Mouse (Mus musculus) layer of hippocampus, postnatal 25 days (tissue): ENCODE measurements at regions not wholly inside any gene's neighbourhood (a gene's known extent, or its start where the extent isn't known, plus 50 kb on each side); places are given as distances from the start of the nearest gene placed in this dataset.

Source experiments
- DNase-seq, 2 experiments: peaks; one replicate each; pipeline ENCODE4 v3.0.0; 2022; ENCODE audit warnings: mixed read lengths in 2 of 2, low spot score in 1 of 2; ENCODE audit errors: extremely low spot score in 1 of 2

GRCm38 (mm10) chr16:86067628-86068364 lies 166.2 kb upstream of the Adamts5 start:
- no peak for DNase-seq

DNA sequence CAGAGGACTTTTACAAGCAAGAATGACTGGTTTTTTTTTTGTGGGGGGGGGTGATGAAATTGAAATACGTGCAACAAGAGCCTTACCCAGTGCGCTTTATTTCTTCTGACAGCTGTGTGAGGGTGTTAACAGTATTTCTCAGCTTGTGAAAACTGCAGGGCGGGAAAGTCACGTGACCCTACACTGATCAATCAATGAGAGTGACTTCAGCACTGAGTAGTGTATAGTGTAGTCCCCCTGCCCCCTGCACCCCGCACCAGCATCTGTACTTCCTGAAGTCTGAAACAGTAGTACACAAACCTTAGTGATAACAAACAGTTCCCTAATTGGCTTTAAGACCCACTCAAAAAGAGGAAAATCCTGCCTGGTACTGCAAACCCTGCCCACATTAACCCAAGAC lies 158.5 kb upstream of the Adamts5 start:
- no peak for DNase-seq

GRCm38 (mm10) chr16:86044695-86045094 lies 143.1 kb upstream of the Adamts5 start:
- DNase-seq: no peak

DNA sequence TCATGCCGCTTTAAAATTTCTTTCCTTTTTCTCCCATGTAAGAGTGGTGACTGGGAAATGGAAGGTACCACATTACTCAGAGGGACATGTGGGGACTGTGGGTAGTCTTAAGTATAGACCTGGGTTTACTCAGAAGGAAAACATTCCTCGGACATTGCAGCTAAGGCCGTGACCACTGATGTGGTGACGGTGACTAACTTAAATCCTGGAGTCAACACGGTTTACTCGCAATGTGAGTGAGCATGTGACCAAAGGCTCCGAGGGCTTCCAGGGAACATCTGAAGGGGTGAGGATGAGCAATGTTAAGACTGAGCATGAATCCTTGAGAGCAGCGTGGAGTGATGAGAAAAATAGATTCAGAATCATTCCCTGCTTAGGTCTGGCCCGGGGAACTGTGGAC lies 133.1 kb upstream of the Adamts5 start:
- DNase-seq: no peak

DNA sequence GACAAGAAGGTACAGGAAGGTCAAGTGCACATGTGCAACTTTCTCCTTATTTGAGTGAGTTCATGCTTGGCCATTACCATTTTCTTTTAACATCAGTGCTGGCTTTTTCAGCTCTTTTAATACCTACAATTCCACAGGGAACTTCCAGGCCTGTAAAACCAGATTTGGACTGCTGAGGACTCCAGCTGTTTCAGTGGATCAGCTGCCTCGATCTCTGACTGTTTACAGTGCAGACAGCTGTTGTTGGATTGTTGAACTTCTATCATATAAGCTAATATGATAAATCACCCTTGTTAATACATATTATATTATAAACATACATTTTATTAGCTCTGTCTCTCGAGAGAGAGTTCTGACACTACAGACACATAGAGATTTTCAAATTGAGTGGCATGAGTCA lies 126.1 kb upstream of the Adamts5 start:
- no peak for DNase-seq

DNA sequence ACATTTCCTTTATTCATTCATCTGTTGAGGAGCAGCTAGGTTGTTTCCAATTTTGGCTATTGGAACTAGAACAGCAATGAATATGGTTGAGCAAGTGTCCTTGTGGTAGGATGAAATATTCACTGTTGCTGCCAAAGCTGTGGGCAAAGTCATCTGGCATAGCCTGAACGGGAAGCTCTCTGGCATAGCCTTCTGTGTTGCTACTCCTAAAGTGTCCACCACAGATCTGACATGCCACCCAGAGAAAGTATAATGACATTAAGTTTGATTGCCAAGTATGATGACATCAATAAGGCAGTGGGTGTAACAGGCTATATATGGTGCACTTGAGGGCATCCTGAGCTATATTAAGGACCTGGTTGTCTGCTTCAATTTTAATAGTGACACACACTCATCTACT lies 113.7 kb upstream of the Adamts5 start:
- no peak for DNase-seq

- DNase-seq: no peak
Measured at GRCm38 (mm10) chr16:86011051-86011450, 109.4 kb upstream of the Adamts5 start.

DNA sequence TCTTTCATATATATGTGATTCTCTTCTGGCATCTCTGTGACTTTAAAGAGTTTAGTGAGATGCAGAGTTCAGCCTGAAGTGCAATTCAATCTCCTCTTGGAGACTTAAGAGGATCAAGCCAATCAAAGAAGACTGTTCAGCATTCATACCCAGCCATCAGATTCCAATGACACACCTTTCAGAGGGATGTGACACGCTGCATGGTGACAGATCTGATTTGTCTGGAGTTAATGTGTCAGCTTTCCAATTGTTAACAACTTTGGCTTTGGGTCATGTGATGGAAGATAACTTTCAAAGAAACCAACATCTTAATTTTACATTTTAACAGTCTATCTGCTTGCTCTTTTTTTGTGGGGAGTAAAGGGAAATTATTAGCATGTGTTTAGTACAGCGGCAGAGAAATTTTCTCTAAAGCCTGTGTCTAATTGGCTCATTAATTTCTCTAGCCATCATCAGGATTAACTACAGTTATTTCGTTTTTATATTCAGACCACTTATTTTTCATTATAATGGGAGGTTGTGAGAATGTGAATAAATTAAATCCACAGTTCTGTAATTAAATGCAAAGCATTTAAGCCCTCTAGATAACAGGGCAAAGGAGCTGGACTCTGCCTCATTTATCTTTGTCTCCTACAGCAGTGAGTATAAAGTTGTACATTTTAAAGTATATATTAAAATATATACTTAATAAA lies 108.2 kb upstream of the Adamts5 start:
- DNase-seq: no peak

DNA sequence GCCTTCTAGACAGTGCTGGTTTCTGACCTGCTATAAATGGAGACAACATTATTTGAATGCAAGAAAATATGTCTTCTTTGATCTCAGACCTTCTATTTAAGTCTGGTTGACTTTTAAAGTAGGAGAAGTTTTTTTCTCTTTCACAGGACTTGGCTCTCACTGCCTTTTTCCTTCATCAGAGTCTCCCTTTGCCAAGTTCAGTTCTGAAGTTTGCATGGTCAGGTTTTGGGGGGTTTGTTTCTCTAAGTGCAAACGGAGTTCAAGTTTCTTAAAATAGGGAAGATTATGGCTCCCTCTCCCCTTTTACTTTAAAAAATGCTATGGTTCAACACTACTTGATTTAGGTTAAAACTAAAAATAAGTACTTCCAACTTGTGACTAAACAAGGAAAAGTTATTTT lies 106.2 kb upstream of the Adamts5 start:
- DNase-seq: no peak

GRCm38 (mm10) chr16:86000846-86001245 lies 99.2 kb upstream of the Adamts5 start:
- no peak for DNase-seq

DNA sequence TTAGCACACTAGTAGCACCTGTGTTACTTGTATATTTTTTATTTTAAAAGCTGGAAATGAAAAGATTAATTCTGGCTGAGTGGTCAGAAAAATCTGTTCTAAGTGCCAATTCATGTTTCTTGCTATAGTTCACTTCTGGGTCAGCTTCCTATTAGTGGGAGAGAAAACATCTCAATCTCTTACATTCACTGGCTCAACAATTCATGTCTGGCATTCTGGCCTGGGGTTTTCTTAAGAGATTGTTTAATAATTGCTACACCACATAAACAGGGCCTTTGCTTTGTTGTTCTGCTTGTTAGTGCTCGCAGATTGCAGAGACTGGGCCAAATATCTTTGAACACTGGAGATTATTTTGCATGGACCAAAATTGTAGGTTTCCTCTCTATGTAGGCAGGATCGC lies 84.2 kb upstream of the Adamts5 start:
- no peak for DNase-seq

DNA sequence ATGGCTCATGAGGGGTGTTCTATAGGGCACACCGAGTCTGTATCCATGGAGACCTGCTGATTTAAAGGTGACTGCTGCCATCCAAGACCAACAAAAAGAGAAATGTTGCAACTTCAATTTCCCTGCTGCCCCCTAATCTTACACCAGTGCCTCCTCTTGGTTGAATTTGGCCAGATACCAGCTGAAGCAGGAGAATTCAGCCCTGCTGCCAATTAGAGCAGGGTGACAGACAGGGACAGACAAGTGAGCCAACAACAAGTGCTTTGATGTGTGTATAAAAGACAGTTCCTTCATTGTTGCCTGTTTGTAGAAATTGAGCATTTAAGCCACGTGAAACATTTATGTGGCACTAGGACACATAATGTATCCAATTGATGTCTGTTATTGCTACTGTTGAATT lies 75.5 kb upstream of the Adamts5 start:
- DNase-seq: no peak

DNA sequence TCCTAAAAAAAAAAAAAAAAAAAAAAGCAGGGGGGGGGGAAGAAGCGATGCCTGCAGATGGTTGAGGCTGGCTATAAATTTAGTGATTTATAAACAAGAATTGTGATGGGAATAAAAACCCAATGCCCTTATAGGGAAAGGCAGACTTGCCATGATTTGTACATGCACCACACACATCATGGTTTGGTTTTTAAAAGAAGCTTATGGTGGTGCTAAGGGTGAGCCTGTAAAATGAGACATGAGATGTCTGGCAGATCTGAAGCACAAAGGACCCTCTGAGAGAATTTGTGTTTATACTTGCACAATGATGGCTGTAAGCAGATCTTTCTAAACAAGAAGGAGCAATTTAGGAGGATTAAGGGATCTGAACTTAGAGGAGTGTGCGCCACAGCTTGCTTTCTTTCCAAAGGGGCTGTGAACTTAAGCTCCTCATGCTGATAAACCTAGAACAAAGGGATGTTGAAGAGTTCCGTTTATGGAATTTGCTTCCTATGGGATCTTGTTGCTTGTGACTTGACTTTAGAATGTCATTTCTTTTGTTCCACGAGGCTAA lies 65.3 kb upstream of the Adamts5 start:
- no peak for DNase-seq

- no peak for DNase-seq
Measured at GRCm38 (mm10) chr16:85966251-85966650, 64.6 kb upstream of the Adamts5 start.

GRCm38 (mm10) chr16:85964352-85965210 lies 63.0 kb upstream of the Adamts5 start:
- no peak for DNase-seq

DNA sequence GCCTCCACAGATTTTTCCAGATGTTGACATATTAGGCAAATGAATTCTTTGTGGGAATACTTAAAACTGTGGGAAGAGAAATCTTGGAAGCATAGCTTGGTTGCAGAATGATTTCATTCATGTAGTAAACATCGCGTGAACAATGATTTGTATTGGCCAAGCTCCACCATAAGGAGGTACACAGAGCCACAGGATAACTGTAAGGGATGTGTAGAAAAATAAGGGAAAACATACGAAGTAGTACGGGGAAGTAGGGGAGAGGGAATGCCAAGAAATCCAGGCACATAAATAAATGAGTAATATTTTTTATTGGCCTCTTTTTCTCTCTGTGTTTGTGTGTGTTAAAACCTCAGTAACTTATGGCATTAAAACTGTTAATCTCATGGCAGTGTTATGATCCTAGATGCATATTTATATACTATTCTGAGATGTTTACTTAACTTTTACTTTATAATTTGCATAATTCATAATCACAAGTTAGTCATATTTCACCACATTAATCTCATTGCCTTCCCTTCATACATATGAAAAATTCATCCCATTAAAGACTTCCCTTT lies 54.5 kb upstream of the Adamts5 start:
- no peak for DNase-seq

DNA sequence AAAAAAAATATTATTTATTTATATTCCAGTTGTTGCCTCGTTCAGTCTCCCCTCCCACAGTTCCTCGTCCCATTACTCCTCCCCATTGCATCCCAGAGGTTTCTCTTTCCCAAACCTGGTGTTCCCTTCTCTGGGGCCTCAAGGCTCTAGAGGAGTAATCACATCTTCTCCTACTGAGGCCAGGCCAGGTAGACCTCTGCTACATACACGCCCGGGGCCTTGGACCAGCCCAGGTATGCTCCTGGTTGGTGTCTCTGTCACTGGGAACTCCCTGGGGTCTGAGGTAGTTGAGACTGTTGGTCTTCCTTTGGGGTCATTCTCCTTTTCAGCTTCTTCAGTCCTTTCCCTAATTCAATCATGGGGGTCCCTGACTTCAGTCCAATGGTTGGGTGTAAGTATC lies 50.0 kb upstream of the Adamts5 start:
- DNase-seq: no peak
